Mouse (Mus musculus) T-cell, adult 66 days (primary cell): Measurements from ENCODE around the gene Cmbl. TPM values are rescaled to one million over a fixed set of nuclear protein-coding genes. Genes with fewer than 3 reads are reported as not detected.

ENCODE experiments used
- total RNA-seq, 2 experiments: library from RNA; stranded (reverse); gene quantifications; 3 replicates in 1 of 2; 4 replicates in 1 of 2; pipeline ENCODE4 v1.2.4; 2023

Cmbl gene
- not detected for total RNA-seq

DNA sequence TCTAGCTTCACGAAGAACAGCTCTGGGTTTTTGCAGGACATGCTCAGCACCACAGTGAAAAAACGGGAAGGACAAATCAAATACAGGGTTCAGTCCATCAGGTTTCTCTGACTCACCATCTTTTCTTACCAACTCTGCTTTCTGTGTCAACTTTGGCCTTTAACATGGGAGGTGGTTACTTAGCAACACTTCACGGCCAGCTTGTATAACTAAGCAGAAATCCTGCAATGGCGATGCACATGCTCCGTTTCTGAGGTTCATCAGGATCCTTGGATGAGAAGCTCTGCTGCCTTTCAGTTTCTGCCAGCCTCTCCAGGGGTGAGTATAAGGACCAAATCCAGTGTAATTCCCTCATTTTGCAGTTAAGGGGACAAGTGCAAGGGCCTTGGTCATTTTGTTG is at the start of gene Cmbl:
Cmbl (plus strand) TSS at position 206 of the 400 bp plus-strand sequence.

GRCm38 (mm10) chr15:31530659-31531445 is 34.3 kb upstream of the Cmbl start, which contains the start of gene March6:
Gene March6 (minus strand): TSS chr15:31531053.

GRCm38 (mm10) chr15:31601646-31602374 is 36.6 kb downstream of the Cmbl start, which contains the start of the genes Cct5 and Fam173b:
Gene Cct5 (minus strand): TSS chr15:31601804.
Gene Fam173b (plus strand): TSS chr15:31601852.

Other genes starting within 250 kb of the Cmbl start
- gene Ankrd33b, start 197.7 kb upstream of the Cmbl start, total RNA-seq = not detected
- 1 to 10 TPM; 2.0 to 2.5 TPM for gene Ropn1l, start 111.7 kb upstream of the Cmbl start, total RNA-seq
- gene March6, start 34.3 kb upstream of the Cmbl start, total RNA-seq = 10 to 100 TPM; 60.4 to 62.8 TPM
- 100 to 1,000 TPM; 278 to 300 TPM for gene Cct5, start 36.4 kb downstream of the Cmbl start, total RNA-seq
- 10 to 100 TPM; 15.4 to 20.9 TPM for gene Fam173b, start 36.5 kb downstream of the Cmbl start, total RNA-seq